Mouse (Mus musculus): Measurements from ENCODE around the gene Tbrg1.

DNA sequence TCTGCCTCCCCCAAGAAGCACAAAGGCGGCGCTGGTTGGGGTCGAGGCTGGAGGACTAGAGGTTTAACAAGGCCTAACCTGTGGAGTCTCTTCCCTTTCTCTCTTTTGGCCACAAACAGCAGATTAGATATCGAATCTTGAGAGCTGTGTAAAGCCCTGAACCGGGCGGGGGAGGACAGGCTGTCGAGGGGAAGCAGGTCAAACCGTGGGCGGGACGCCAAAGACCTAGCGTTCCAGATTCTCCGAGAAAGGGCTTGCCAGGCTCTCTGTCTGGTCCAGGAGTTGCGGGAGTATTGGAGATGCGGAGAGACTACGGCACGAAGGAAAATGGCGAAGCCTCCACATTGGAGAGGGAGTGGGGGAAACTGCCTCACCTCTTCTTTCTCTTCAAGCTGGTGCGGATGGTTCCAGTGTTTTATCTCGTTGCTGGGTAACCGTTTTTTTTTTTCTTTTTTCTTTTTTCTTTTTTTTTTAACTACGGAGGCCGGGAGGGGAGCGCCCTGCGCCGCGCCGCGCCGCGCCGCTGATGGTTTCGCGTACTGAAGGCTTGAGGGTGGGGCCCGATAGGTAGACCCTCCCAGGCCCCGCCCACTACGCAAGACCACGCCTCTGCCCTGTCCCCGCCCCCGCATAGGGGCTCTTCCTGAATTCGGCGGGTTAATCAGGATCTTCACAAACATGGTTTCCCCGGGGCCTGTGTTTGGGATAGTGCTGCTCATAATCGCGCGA, 43.8 kb downstream of the Tbrg1 start, which contains the start of gene Spa17:
- no peak for TF ChIP-seq CTCF (IDR thresholded peaks at IDR 0.05; ENCODE audit: extremely low read depth, insufficient read depth, insufficient read length, insufficient replicate concordance)
- no peak for TF ChIP-seq POLR2A (IDR thresholded peaks at IDR 0.05; ENCODE audit: low read depth, low read length)
